Mouse (Mus musculus) thymus, adult 2 months (tissue): Measurements from ENCODE around the gene Rgma. TPM values are rescaled to one million over a fixed set of nuclear protein-coding genes. Genes with fewer than 3 reads are reported as not detected.

Source experiments
- DNase-seq: peaks from one replicate; pipeline ENCODE4 v3.0.0; 2021
- H3K27ac ChIP-seq: fragments of 200-500 bp; 2 replicates; pipeline ENCODE4 v1.5.1; 2012; ENCODE audit warnings: low read length, control low read depth; ENCODE audit not compliant: control insufficient read depth, insufficient read depth
- H3K27me3 ChIP-seq: fragments of 200-500 bp; 2 replicates; pipeline ENCODE4 v1.6.1; 2012; ENCODE audit warnings: mild to moderate bottlenecking, low read length, moderate library complexity, mixed read lengths; ENCODE audit not compliant: control insufficient read depth, insufficient read depth
- H3K36me3 ChIP-seq: fragments of 200-500 bp; 2 replicates; pipeline ENCODE4 v1.6.1; 2012; ENCODE audit warnings: mild to moderate bottlenecking, low read length, moderate library complexity; ENCODE audit not compliant: control insufficient read depth, insufficient read depth
- H3K4me1 ChIP-seq: fragments of 200-500 bp; replicated peaks from 2 replicates; pipeline ENCODE4 v1.6.1; 2012; ENCODE audit warnings: low read length; ENCODE audit not compliant: control insufficient read depth, insufficient read depth
- H3K4me3 ChIP-seq: fragments of 200-500 bp; 2 replicates; pipeline ENCODE4 v1.5.1; 2012; ENCODE audit warnings: mild to moderate bottlenecking, low read length, control low read depth, moderate library complexity; ENCODE audit not compliant: control insufficient read depth, insufficient read depth
- CTCF ChIP-seq: fragments of 200-500 bp; IDR thresholded peaks from 2 replicates; pipeline ENCODE4 v1.5.1; 2012; ENCODE audit warnings: mild to moderate bottlenecking, control low read depth, low read length, moderate library complexity, borderline replicate concordance; ENCODE audit not compliant: control insufficient read depth, poor library complexity, insufficient read depth; ENCODE audit errors: extremely low read depth
- POLR2A ChIP-seq: fragments of 200-500 bp; IDR thresholded peaks from 2 replicates; pipeline ENCODE4 v1.6.1; 2012; ENCODE audit warnings: mild to moderate bottlenecking, low read length, control low read depth, moderate library complexity; ENCODE audit not compliant: control insufficient read depth, poor library complexity, insufficient read depth; ENCODE audit errors: extremely low read depth
- WGBS: fragments of 180-500 bp; shearing (Covaris S2); methylation state at CpG from one replicate; pipeline ENCODE4 v1.1.7; 2018; 5-methylcytosine and 5-hydroxymethylcytosine counted together
- polyA plus RNA-seq: library from polyadenylated mRNA; depleted of rRNA; stranded (reverse); fragments of >200 nt; gene quantifications from 2 replicates; pipeline ENCODE4 v1.2.3, GENCODE M21; 2012

Gene Rgma
- polyA plus RNA-seq, 1 experiment, result 13.3 TPM

GRCm38 (mm10) chr7:73399501-73400044, 24.3 kb downstream of the Rgma start:
- Histone ChIP-seq H3K4me3 (no peak overlapping the region), H3K27me3 (peaks cover 20% of the 10 kb centered on the region), H3K27ac (no peak overlapping the region), H3K4me1 (peaks cover 6% of the 10 kb centered on the region; the same call in 1 of the 2 replicates), H3K36me3 (no peaks in the 10 kb centered on the region)
- peak; percentile 56 for DNase-seq
- TF ChIP-seq CTCF (peak; percentile 65; the same call in 1 of the 2 replicates), POLR2A (no peak)
- 10% methylated on average over 19 of the region's 19 CpGs for WGBS

GRCm38 (mm10) chr7:73400051-73400916, 25.0 kb downstream of the Rgma start:
- WGBS, result 29% methylated on average over 20 of the region's 20 CpGs
- Histone ChIP-seq H3K4me1 (peaks cover 6% of the 10 kb centered on the region; the same call in 1 of the 2 replicates), H3K27me3 (peaks cover 20% of the 10 kb centered on the region), H3K36me3 (no peaks in the 10 kb centered on the region), H3K27ac (no peak overlapping the region), H3K4me3 (no peak overlapping the region)
- DNase-seq, result no peak
- TF ChIP-seq POLR2A, result no peak
- TF ChIP-seq CTCF, result no peak

DNA sequence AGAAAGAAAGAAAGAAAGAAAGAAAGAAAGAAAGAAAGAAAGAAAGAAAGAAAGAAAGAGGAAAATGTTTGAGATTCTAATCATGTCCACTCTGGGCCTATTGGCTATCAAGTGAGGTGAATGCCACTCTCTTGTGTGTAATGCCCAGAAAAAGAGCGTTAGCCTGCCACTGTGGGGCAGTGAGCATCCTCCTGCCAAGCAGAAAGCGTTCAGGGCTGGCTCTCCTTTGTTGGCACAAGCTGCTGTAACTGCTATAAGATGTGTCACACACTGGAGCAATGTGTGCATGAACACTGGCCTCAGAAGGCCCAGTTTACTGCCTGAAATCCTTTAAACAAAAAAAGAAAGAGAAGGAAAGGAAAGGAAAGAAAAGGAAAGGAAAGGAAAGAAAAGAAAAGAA, 26.8 kb downstream of the Rgma start:
- WGBS, result 71% methylated on average over 2 of the region's 2 CpGs
- TF ChIP-seq CTCF (no peak), POLR2A (no peak)
- Histone ChIP-seq H3K4me1 (peaks cover 6% of the 10 kb centered on the region; the same call in 1 of the 2 replicates), H3K4me3 (no peak overlapping the region), H3K27me3 (peaks cover 20% of the 10 kb centered on the region), H3K27ac (no peak overlapping the region), H3K36me3 (no peaks in the 10 kb centered on the region)
- no peak for DNase-seq

GRCm38 (mm10) chr7:73402671-73403070, 27.4 kb downstream of the Rgma start:
- H3K27me3 ChIP-seq, result peaks cover 20% of the 10 kb centered on the region
- TF ChIP-seq CTCF, result no peak
- TF ChIP-seq POLR2A, result no peak
- H3K4me1 ChIP-seq, result peaks cover 6% of the 10 kb centered on the region; the same call in 1 of the 2 replicates
- H3K27ac ChIP-seq, result no peak overlapping the region
- H3K4me3 ChIP-seq, result no peak overlapping the region
- H3K36me3 ChIP-seq, result no peaks in the 10 kb centered on the region
- WGBS, result 96% methylated on average over 1 of the region's 1 CpGs
- DNase-seq, result no peak

GRCm38 (mm10) chr7:73403538-73403937, 28.2 kb downstream of the Rgma start:
- 68% methylated on average over 3 of the region's 3 CpGs for WGBS
- Histone ChIP-seq H3K4me3 (no peak overlapping the region), H3K36me3 (no peaks in the 10 kb centered on the region), H3K27ac (no peak overlapping the region), H3K4me1 (peaks cover 3% of the 10 kb centered on the region; the same call in 1 of the 2 replicates), H3K27me3 (peaks cover 14% of the 10 kb centered on the region)
- no peak for DNase-seq
- no peak for TF ChIP-seq POLR2A
- TF ChIP-seq CTCF, result no peak

DNA sequence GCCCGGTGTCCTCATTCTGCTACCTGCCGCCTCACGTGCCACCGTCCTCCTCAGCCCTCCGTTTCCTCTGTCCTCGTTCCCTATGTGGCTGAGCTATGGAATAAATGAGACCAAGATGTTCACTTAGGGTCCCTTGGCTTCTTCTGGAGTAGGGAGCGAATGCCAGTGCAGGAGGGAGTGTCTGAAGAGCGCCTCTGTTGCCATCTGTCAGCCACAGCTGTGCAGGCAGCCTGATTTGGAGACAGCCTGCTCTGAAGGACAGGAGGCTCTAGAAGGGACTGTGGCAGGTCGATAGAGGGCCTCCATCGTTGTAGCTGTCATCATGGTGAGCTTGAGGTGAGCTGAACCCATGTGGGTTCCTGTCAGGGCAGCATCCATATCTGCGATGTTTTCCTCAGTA, 30.2 kb downstream of the Rgma start:
- Histone ChIP-seq H3K4me3 (no peak overlapping the region), H3K4me1 (no peaks in the 10 kb centered on the region), H3K36me3 (no peaks in the 10 kb centered on the region), H3K27me3 (peaks cover 1% of the 10 kb centered on the region; the same call in 1 of the 2 replicates), H3K27ac (no peak overlapping the region)
- DNase-seq, result no peak
- 92% methylated on average over 11 of the region's 11 CpGs for WGBS
- no peak for TF ChIP-seq CTCF
- no peak for TF ChIP-seq POLR2A

- no peak for DNase-seq
- TF ChIP-seq CTCF, result no peak
- no peak for TF ChIP-seq POLR2A
- H3K27ac ChIP-seq, result no peak overlapping the region
- H3K27me3 ChIP-seq, result no peaks in the 10 kb centered on the region
- H3K36me3 ChIP-seq, result no peaks in the 10 kb centered on the region
- no peaks in the 10 kb centered on the region for H3K4me1 ChIP-seq
- H3K4me3 ChIP-seq, result no peak overlapping the region
- 70% methylated on average over 7 of the region's 7 CpGs for WGBS
These were observed 36.2 kb downstream of the Rgma start for GRCm38 (mm10) chr7:73411523-73411922.
